Mouse (Mus musculus): ENCODE results near the gene Rpl31.

DNA sequence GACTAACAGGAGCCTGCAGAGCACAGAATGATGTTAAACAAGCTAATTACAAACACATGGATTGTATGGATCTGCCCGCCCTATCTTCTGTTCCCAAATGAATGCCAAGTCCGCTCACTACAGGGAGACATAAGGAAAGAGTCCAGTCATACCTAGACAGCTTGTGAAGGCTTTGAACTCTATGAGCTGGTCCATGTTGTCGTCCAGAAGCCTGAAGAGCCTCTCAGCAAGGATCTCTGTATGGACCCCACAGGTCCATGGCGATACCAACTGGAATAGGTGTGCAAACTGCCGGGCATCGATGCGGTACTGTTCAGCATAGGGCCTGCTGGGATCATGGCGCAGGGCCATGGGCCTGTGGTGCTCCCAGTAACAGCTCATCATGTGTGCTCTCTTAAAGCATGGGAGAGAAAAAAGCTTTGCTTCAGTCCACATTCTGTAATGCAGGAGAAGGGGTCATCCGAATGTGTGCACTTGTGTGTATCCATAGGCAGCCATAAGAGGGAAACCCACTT lies 9.1 kb downstream of the Rpl31 start:
- TF ChIP-seq CTCF (conservative IDR thresholded peaks at IDR 0.05; ENCODE audit: low read length), result no peak
- no peak for TF ChIP-seq NANOG (IDR thresholded peaks at IDR 0.05; ENCODE audit: borderline replicate concordance, low read length)
- no peak for TF ChIP-seq POU5F1 (IDR thresholded peaks at IDR 0.05; ENCODE audit: borderline replicate concordance, low read length)
